Mouse (Mus musculus) liver, adult 10 weeks (tissue): ENCODE data around the gene Ap3s2. TPM values are rescaled to one million over a fixed set of nuclear protein-coding genes. Genes with fewer than 3 reads are reported as not detected.

Source experiments
- polyA plus RNA-seq: library from polyadenylated mRNA; stranded (reverse); fragments of 350-450 nt; fragmentation: Illumina TruSeq; extraction: RNeasy Lipid Tissue Mini Kit (QIAGEN cat#74804); gene quantifications from one replicate; pipeline ENCODE4 v1.2.3, GENCODE M21; 2014; ENCODE audit warnings: low read depth, low replicate concordance

The Ap3s2 gene
- 24.2 TPM for polyA plus RNA-seq

DNA sequence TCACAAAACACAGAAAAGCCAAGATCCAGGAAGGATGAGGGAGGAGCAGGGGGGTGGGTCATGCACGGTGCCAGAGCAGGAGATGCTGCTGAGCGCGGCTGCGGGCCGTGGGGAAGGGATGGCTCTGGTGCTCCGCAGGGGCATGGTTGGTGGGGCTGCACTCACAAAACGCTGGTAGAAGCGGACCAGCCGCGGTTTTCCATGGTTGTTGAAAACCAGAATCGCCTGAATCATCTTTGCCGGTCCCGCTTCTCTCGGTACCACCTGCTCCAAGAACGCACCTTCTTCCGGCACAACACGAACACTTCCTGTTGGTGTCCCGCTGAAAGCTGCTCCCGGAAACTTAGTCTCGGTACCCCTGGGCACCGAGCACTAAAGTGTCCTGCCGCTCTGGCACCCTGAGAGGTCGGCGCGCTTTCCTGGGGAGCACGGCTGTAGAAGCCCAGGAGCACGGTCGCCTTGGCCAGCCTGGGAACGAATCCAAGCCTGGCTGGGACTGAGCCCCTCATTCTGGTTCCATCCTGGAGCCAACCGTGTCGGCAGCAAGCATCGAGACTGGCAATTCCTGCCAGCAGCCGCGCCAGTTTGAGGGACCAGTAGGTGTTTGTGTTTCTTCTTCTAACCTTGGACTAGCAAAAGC lies at the start of gene Ap3s2:
Gene Ap3s2, minus strand, starts transcription at position 306 of the 640 bp plus-strand sequence.

DNA sequence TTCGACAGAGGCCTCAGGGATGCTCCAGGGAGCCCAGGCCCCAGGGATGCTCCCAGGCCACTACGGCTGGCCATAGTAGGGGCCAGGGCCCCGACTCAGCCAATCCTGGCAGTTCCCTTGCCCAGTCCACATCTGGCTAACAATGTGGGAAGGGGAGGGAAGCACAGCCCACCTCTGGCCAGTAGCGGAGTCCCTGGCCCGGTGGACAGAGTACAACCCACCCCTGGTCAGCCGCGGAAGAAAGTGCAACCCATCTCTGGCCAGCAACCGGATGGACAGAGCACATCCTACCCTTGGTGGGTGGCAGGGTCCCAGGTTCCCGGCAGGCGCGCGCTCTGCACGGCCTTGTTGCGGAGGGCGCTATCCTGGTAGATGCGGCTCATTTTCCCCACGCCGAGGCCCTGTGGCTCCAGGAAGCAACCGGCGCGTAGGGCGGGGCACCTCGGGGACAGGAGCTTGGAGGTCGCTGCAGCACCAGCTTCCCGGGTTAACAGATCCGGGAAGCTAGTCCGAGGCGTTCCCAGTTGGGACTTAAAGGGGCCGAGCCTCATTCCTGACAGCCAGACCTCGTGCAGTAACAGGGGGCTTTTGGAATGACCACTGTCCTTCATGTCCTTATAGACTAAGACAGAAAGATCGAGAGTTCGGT lies 14.5 kb upstream of the Ap3s2 start, which contains the start of gene Arpin:
Gene Arpin, minus strand, starts transcription at position 498 of the 649 bp plus-strand sequence.

DNA sequence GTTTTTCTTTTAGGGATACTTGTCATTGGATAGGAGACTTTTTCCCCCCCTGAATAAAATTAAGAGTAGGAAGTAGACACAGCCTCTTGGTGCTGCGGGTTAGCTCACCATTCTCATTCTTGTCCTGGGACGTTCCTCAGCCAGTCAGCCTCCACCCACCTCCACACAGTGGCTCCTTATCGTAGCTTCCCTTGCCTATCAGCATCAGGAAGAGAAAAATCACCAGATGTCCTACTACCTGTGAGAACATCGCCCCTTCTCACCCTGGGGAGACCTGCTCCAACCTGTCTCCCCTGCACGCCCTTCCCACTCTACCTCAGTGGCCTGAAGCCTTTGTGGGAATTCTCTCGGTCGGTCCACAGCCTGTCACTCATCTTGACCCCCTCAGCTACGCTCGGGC lies 59.6 kb downstream of the Ap3s2 start, which contains the start of gene Anpep:
Gene Anpep, minus strand, starts transcription at position 249 of the 400 bp plus-strand sequence.

Other genes starting within 250 kb of the Ap3s2 start
- 0.08 TPM for gene Kif7, start 204.9 kb downstream of the Ap3s2 start, polyA plus RNA-seq
- 0.13 TPM for gene Plin1, start 187.7 kb downstream of the Ap3s2 start, polyA plus RNA-seq
- gene Pex11a, start 177.5 kb downstream of the Ap3s2 start, polyA plus RNA-seq: 51.5 TPM
- gene Wdr93, start 177.5 kb downstream of the Ap3s2 start, polyA plus RNA-seq: 0.42 TPM
- not detected for gene Mesp1, start 126.9 kb downstream of the Ap3s2 start, polyA plus RNA-seq
- not detected for gene Mesp2, start 109.9 kb downstream of the Ap3s2 start, polyA plus RNA-seq
- 26.7 TPM for gene Anpep, start 59.6 kb downstream of the Ap3s2 start, polyA plus RNA-seq
- 3.7 TPM for gene Arpin, start 14.7 kb upstream of the Ap3s2 start, polyA plus RNA-seq
- gene Zfp710, start 104.2 kb upstream of the Ap3s2 start, polyA plus RNA-seq: 0.64 TPM
- 20.2 TPM for gene Idh2, start 194.7 kb upstream of the Ap3s2 start, polyA plus RNA-seq